Mouse (Mus musculus) thymus, postnatal 25 days (tissue): Measurements from ENCODE around the gene Olfr1032.
"Not testable (repeated sequence)": the region's sequence is repeated elsewhere in the genome, so short reads cannot be mapped to it uniquely, and the experiment has no call there.

Source experiments
- DNase-seq: peaks from one replicate; pipeline ENCODE4 v3.0.0; 2022

Gene Olfr1032

DNA sequence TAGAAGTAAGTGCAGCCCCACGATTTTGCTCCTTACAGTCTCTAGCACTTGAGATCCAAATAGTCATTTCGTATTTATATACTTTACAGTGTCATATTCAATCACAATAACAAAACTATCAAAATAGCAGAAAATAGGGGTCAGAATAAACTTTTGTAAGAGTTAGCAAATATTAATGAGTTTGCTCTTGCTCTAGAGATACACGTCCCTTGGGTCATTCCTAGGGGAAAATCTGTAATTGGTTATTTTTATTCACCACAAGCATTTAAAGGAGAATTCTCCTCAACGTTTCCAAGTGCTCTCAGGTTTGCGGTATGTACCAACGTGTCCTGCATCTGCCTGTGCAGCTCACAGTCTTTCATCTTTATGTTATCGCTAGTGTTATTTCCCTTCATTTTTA, at the start of gene Olfr1032:
Olfr1032 (plus strand) TSS at position 301 of the 400 bp plus-strand sequence.
- no peak for DNase-seq

- no peak for DNase-seq
Observed at GRCm38 (mm10) chr2:85973595-85973994, 31.7 kb upstream of the Olfr1032 start, which contains the start of gene Olfr1029. Gene Olfr1029 (plus strand): TSS chr2:85973895.

- DNase-seq, result no peak
Observed at GRCm38 (mm10) chr2:85978976-85979375, 26.4 kb upstream of the Olfr1032 start, which contains the start of gene Olfr1030. Gene Olfr1030 (plus strand): TSS chr2:85979276.

- DNase-seq, result no peak
Observed at GRCm38 (mm10) chr2:85990004-85990403, 15.3 kb upstream of the Olfr1032 start, which contains the start of gene Olfr1031. Gene Olfr1031 (plus strand): TSS chr2:85990304.

DNA sequence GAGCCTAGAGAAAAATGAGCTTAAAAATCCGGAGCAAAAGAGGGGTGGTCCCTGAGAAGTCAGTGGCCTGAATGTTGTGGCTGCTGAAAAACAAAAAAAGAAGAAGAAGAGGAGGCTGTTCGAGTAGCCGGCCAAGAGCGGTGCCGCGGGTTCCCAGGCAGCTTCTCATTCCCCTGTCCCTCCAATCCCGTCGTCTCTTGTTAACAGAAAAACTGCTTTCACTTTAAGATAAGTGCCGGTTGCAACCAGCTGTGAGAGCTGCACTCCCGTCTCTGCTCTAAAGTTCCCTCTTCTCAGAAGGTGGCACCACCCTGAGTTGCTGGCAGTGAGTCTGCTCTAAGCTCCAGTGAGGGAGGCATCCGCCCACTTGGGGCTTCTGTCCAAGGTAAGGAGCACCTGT, 15.1 kb downstream of the Olfr1032 start, which contains the start of gene Olfr1033:
Olfr1033 (plus strand) TSS at position 228 of the 400 bp plus-strand sequence.
- not testable (repeated sequence) for DNase-seq

GRCm38 (mm10) chr2:86021518-86021917, 16.2 kb downstream of the Olfr1032 start:
- not testable (repeated sequence) for DNase-seq

- no peak for DNase-seq
Observed at GRCm38 (mm10) chr2:86045561-86045960, 40.2 kb downstream of the Olfr1032 start, which contains the start of gene Olfr1034. Gene Olfr1034 (plus strand): TSS chr2:86045861.

- DNase-seq, result not testable (repeated sequence)
Observed at GRCm38 (mm10) chr2:86050777-86051176, 45.4 kb downstream of the Olfr1032 start.
